Mouse (Mus musculus) olfactory bulb, adult 2 months (tissue): ENCODE data around the gene Ogfrl1.

Experiments used
- CTCF ChIP-seq: fragments of 200-500 bp; IDR thresholded peaks from 2 replicates; pipeline ENCODE4 v1.5.1; 2012; ENCODE audit warnings: low read depth, mild to moderate bottlenecking, low read length, moderate library complexity; ENCODE audit not compliant: insufficient read depth
- POLR2A ChIP-seq: fragments of 200-500 bp; IDR thresholded peaks from 2 replicates; pipeline ENCODE4 v1.6.1; 2012; ENCODE audit warnings: mild to moderate bottlenecking, low read depth, low read length, moderate library complexity; ENCODE audit not compliant: insufficient read depth

DNA sequence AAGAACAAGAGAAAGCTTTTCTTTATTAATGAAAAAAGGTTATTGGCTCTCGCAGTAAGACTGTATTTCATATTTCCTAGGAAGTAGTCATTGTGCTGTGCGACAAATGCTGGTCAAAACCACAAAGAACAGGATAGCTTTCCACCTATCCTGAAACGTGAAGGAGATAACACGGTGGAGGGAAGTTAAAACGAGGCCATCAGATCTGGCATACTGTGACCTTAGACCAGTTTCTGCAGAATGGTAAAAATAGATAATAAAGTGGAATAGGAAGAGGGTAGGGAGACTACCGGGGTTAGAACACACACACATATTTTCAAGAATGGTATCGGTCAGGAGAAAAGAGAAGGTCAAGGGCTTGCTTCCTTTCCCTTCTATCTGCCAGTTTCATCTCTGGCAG lies 5.8 kb downstream of the Ogfrl1 start:
- TF ChIP-seq POLR2A (no peak), CTCF (no peak)
